Mouse (Mus musculus): ENCODE results near the gene Vps33a.
A peak's percentile ranks its signal among the peaks of the same experiment; 100 is the strongest.

The Vps33a gene

GRCm38 (mm10) chr5:123572357-123573186 is at the start of gene Vps33a:
Gene Vps33a (minus strand): TSS chr5:123573038.
- DNase-seq = peak; percentile 99

DNA sequence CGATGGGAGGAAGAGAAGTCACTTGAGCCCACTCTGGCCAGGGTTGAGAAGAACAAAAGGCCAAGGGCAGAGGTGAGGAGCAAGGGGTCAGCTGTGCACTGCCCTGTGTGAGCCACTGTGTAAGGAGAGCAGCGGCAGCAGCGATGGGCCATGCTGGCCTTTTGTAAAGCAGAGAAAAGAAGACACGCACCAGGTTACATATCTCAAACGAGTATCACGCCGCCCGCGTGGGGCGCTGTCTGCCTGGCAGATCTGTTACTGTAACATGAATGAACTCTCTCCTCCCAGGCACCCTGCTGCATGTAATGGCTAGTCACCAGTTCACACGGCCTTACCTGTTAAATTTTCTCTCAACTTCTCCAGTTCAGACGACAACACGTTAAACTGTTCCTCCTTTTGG is 49.6 kb upstream of the Vps33a start:
- DNase-seq = no peak

GRCm38 (mm10) chr5:123618558-123618957 is 45.7 kb upstream of the Vps33a start:
- DNase-seq = no peak

GRCm38 (mm10) chr5:123614246-123614645 is 41.4 kb upstream of the Vps33a start:
- DNase-seq = no peak

GRCm38 (mm10) chr5:123609843-123610242 is 37.0 kb upstream of the Vps33a start:
- DNase-seq = peak; percentile 79

DNA sequence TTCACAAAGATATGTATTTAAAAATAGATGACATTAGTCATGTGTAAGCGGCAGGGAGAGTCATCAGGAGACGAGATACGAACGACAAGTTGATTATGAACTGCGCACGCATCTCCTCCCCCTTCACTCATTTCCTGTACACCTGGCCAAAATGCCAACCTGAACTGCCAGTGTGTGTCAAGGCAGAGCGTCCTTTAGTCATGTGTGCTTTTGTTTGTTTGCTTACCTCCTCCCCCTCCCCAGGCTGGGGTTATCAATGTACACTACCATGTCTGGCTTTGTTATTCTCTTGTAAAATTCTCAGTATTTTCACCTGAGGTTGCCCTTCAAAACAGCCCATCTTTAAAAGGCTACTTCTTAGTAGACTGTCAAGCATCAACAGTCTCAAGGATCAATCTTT is 36.6 kb upstream of the Vps33a start:
- no peak for DNase-seq

DNA sequence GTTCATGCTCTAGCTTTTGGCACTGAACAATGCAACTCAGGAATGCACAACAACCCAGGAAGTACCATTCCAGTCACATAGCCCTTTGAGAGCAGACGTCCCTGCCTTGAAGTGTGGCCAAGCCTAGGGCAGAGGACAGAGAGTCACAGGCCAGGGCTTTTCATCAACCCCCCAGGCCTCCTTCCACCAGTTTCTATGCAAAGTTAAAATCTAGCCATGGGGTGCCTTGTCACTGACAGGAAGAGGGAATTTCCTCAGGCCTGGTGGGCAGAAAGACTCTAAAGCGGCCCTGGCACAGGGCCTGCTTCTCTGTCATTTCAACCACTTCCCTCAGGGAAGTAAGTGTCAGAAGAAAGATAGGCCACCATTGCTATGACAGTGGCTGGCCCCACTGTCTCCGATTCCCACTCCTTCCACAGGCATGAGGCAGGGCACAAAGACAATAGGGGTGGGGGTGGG is 34.4 kb upstream of the Vps33a start:
- DNase-seq = peak; percentile 61

GRCm38 (mm10) chr5:123603496-123603895 is 30.7 kb upstream of the Vps33a start:
- peak; percentile 40 for DNase-seq

DNA sequence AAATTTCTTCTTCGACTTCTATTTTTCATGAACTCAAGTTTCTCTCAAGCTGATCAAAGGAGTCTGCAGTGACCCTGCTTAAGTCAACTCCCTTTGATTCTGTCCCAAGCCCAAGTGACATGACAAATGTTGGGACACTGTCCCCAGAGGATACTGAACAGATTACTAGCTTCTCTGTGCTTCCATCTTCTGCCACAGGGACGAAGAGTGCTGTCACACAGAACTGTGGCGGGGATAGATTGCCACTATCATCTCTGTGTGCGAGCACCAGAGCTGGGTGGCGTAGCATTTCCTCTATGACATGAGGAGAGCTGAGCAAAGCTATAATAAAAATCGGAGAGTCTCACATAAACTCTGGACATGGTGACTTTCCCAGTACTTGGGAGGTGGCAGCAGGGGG is 29.3 kb upstream of the Vps33a start:
- DNase-seq = no peak

DNA sequence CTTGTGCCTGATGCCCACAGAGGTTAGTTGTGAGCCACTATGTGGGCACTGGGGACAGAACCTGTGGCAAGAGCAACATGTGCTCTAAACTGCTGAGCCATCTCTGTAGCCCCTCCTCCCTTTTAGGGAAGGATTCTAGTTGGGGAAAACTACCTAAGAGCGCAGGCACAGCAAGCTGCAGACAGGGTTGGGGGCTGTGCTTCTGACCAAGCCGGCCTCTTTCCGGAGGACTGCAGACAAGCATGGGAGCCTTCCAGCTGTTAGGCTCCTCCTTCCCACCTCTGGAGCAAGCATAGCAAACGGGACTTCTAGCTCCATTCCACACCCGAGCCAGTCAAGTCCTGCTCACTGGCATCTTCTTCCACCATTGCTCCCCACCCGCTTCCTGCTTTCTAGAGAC is 26.5 kb upstream of the Vps33a start:
- DNase-seq = no peak

- DNase-seq = no peak
Measured at GRCm38 (mm10) chr5:123593622-123594280, 20.9 kb upstream of the Vps33a start.

DNA sequence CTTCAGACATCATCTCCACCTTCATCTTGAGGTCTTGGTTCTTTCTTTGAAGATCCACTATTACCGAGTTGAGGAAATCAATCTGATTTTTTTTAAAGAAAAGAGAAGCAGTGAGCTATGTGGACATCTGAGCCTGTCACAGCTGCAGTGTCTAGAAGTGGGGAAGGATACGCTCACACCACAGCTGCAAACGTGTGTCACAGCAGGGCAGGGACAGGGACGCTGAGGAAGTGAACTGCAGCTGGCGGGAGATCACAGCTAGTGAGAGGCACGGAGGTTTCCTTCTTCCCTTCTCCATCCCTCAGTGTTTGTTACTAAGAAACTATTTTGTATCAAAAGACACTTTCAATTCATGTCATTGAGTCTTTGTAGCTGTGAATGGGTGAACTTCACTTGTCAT is 7.2 kb upstream of the Vps33a start:
- DNase-seq = no peak

- DNase-seq = no peak
Measured at GRCm38 (mm10) chr5:123576696-123577095, 3.9 kb upstream of the Vps33a start.

DNA sequence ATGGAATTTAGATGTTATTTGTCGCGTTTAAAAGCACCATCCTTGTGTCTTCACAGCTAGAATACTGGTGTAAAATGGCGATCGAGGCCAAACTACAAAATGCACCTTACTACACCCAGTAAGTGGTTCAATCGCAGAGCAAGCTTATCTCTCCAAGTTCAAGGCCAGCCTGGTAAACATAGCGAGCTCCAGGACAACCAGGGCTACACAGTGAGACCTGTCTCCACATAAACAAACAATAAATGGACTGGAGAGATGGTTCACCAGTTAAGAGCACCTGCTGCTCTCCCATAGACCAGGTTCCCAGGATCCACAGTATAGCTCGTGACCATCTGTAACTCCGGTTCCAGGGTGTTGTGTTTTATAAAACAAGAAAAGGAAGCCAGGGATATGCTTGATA is 524 bp upstream of the Vps33a start:
- DNase-seq = no peak

- no peak for DNase-seq
Measured at GRCm38 (mm10) chr5:123561128-123561527, 11.7 kb downstream of the Vps33a start.

DNA sequence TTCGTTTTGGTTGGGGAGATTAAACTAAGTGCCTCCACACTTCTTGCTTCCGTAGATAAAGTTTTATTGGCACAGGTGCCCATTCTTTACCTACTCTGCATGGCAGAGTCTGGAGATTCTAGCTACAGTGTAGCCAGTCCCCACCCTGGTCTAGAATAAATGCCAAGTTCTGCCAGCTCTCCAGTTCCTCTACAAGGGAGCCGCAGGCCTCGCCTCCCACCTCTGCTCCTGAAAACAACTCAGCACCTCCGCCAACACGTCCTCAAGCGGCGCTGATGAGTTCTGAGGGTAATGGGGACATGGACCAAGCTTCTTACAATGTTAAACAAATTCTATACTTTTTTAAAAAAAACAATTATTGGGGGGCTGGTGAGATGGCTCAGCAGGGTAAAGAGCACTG is 13.2 kb downstream of the Vps33a start:
- no peak for DNase-seq

- peak; percentile 86 for DNase-seq
Measured at GRCm38 (mm10) chr5:123556451-123556850, 16.4 kb downstream of the Vps33a start.

- no peak for DNase-seq
Measured at GRCm38 (mm10) chr5:123555693-123556092, 17.1 kb downstream of the Vps33a start.

DNA sequence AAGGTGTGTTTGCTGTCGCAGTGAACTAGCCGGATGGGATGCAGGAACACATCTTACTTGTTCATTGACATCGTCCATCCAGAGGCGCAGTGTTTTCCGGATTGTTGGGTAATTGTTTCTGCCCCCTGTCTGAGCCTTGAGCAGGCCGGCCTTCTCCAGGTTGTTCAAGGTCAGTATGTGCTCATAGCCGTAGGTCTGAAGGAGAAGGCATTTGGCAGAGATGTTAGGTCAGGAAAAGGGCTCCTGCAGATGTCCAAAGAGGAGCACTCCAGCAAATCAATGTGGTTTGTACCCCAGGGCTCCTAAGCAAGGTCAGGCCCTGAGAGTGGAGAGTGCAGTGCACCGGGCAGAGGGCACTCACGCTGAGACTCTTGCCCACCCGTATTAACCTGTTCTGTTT is 39.0 kb downstream of the Vps33a start:
- no peak for DNase-seq

- DNase-seq = no peak
Measured at GRCm38 (mm10) chr5:123530056-123530455, 42.8 kb downstream of the Vps33a start.

DNA sequence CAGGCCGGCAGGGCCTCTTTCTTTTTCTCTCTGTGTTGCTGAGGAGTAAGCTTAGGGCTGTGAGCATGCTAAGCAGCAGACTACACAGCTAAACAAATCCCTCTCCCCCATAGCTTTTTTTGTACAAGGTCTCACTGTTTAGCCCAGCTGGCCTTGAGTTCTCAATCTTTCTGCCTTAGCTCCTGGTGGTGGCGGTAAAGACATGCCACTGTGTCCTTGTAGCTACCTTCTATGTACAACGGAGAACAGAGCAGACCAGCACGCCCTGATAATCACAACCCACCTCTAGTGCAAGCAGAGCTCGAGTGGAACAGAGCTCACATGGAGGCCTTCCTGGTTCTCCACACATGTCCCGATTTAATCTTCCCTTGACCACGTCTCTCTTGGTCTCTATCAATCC is 44.2 kb downstream of the Vps33a start:
- DNase-seq = no peak

- DNase-seq = no peak
Measured at GRCm38 (mm10) chr5:123525916-123526495, 46.8 kb downstream of the Vps33a start.

GRCm38 (mm10) chr5:123525281-123525680 is 47.6 kb downstream of the Vps33a start, which contains the start of gene Gm49027:
Gene Gm49027 (minus strand): TSS chr5:123525488.
- no peak for DNase-seq

GRCm38 (mm10) chr5:123524393-123524750 is 48.5 kb downstream of the Vps33a start:
- DNase-seq = no peak

Data from kidney, adult 9 months (tissue).